Mouse (Mus musculus) 416B (cell line): Measurements from ENCODE around the gene Piezo1.
"Not testable (repeated sequence)": the region's sequence is repeated elsewhere in the genome, so short reads cannot be mapped to it uniquely, and the experiment has no call there.

Experiments used
- DNase-seq: peaks from one replicate; pipeline ENCODE4 v3.0.0; 2011; ENCODE audit warnings: low read depth

The Piezo1 gene

DNA sequence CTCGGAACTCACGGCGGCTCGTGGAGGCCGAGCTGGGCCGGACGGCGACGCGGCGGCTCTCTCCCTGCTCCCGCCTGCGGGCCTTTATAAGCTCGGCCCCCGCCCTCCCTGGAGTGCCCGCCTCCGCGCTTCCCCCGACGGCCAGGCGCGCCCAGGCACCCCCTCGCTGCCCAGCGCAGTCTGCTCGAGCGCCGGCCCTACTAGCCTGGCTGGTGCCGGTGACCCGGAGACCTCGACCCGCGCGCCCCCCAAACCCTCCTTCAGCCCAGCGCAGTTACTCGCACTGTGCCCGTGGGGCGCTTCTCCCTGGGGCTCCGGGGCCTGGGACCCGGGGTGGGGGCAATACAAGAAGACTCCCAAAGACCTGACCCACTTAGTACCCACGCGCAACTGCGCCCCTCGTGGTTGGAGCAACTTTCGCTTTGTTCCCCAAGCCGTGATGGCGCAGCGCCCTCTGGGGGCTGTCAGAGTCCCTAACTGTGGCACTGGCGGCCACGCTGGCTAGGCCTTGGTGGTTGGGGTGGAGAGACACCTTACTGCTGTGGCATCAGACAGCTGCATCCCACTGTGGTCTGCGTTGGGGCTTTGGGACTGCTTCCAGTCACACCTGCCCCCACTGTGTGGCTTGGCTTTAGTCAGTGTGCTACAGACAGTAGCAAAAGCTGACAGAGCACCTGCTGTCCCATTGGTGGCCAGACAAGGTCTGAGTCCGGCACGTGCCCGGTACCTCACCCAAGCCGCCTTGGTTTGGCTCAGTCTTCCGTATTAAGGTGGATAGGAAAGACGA lies at the start of gene Piezo1:
Gene Piezo1 (minus strand): TSS at position 65 of the 787 bp plus-strand sequence.
- peak; percentile 95 for DNase-seq

GRCm38 (mm10) chr8:122600666-122601065 lies 49.5 kb upstream of the Piezo1 start:
- DNase-seq: no peak

DNA sequence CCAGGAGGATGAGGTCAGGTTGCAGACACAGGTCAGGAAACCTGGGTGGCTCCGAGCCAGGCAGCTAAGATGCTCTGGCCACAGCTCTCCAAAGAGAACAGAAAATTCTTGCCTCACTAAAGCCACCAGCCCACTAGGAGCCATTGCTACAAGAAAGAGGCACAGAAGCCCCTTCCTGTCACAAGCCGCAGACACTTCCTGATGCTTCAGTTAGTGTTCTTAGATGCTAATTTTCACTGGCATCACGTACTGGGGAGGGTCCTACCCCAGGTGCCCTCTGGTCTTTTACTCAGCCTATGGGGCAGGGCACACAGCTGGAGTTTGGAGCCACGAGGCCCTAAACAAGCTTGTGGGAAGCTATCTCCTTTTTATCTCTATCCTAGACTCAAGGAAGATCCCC lies 44.9 kb upstream of the Piezo1 start:
- DNase-seq: no peak

- no peak for DNase-seq
Measured at GRCm38 (mm10) chr8:122593783-122594507, 42.8 kb upstream of the Piezo1 start.

DNA sequence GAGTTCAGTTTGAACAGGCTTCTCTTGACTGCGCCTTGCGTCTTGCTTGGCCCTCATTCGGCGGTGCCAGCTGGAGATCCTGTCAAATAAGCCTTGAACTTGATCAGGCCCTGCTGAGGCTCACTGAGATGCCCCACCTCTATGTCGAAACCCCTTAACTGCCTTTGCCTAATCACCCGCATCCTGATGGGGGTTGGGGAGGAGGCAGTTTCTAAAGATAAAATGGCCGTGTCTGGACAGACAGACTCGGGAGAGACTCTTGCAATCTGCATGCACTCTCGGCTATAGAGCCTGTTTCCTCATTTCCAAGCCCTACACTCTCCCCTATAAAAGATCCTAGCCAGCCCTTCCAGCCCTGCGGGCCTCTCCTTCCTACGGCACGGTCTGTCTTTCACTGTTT lies 42.1 kb upstream of the Piezo1 start:
- peak; percentile 85 for DNase-seq

- DNase-seq: no peak
Measured at GRCm38 (mm10) chr8:122586749-122587148, 35.6 kb upstream of the Piezo1 start.

DNA sequence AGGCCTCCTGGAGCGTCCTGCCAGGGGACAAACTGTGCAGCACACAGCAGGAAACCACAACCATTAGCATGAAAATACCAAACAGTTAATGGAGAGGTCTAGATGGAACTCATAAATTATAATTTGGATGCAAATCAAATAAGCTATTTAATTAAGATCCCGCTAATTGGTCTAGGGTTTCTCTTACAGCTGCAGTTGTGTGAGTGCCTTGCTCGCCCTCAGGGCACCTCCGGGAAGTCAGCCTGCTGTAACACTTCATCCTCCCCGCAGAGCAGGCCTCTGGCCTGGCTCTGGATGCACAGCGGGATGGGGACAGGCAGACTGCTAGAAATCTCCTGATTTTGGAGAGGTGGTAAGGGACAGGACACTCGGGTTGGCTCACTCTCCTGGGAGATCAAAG lies 35.0 kb upstream of the Piezo1 start:
- DNase-seq: no peak

DNA sequence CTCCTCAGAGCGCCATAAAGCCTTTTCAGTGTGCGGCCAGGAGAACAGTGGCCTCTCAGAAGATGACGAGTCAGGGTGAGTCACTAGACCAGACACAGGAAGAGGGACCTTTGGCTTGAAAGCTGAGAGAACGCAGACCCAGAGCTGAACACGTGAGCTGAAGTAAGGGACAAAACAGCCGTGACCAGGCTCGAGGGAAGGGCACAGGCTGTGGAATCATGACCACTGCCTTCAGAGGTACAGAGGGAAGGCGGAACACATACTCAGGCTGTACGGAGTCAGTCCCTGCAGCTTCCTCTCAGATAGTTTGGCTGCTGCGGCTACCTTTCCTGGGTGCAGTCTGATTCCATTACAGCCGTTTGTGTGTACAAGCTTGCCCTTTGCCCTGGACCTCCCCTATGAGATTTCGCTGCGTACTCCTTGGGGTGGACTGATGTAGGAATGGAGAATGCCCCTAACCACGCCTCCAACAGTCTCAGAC lies 34.3 kb upstream of the Piezo1 start:
- peak; percentile 92 for DNase-seq

DNA sequence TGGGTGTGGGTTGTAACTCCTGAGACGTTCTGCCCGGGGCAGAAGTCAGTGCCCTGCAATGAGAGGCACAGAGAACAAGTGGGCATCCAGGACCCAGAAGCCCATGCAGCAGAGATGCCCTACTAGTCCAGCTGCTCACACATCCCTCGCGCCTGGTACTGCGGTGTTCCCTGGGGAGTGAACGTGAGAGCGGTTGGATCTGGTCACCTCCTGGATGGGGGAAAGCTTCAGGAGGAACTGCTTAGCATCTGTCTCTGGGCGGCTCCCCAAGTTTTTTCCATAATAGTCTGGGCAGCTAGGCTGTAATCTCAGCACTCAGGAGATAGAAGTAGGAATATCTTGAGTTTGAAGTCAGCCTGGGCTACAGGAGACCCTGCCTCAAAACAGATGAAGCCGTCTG lies 33.9 kb upstream of the Piezo1 start:
- DNase-seq: no peak

DNA sequence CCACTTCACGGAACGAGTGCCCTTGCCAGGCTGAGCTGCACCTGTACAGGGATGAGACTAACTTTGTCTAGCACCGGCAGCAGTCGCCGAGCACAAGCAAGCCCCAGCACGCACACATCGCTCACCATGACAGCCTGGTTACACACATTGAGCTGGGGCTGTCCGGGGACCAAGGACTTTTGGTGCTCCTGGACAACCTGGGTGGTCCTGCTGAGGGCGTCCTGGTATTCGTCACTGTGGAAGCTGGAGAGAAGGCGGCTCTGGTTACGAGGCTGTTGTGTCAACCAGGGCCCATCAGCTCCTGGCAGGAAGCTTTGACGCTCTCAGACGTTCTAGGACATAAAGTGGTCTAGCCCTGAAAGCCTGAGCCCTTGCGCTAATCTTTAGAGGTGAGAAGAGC lies 29.8 kb upstream of the Piezo1 start:
- no peak for DNase-seq

DNA sequence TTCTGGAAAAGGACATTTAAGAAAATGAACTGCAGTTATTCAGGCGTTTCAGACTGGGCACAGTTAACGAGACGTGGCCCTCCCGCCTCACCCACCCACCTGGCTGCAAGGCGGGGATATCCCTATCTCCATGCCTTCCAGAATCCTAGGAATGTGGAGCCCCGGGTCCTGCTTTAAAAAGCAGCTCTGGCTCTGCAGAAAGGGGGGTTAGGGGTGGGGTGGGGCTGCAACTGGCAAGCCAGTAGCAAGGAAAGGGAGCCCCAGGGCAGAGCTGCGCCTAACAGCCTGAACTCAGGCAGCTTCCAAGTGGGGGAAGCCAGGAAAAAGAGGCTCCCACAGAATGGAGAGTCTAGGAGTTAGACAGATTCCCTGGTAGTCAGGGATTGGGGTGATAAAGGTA lies 28.1 kb upstream of the Piezo1 start:
- no peak for DNase-seq

- DNase-seq: no peak
Measured at GRCm38 (mm10) chr8:122577116-122577515, 26.0 kb upstream of the Piezo1 start.

DNA sequence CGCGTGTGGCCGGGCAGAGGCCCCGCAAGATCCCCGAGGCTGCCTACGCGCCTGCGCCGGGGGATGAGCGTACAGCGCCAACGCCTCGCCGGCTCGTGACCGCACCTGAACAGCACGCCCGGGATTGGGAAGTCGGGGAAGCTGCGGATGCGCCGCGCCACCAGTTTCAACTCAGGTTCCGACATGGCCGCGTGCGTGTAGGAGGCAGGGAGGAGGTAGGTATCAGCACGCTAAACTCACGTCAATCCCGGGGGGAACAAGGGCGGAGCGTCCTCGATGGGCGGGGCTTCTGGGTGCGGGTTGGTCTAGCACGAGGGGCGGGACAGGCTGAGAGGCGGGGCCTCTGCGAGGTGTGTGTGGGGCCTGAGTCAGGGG lies 25.5 kb upstream of the Piezo1 start, which contains the start of gene Aprt:
Gene Aprt (minus strand): TSS at position 262 of the 375 bp plus-strand sequence.
- DNase-seq: peak; percentile 95

- peak; percentile 56 for DNase-seq
Measured at GRCm38 (mm10) chr8:122575735-122576647, 24.9 kb upstream of the Piezo1 start.

GRCm38 (mm10) chr8:122575286-122575685 lies 24.2 kb upstream of the Piezo1 start:
- DNase-seq: no peak

DNA sequence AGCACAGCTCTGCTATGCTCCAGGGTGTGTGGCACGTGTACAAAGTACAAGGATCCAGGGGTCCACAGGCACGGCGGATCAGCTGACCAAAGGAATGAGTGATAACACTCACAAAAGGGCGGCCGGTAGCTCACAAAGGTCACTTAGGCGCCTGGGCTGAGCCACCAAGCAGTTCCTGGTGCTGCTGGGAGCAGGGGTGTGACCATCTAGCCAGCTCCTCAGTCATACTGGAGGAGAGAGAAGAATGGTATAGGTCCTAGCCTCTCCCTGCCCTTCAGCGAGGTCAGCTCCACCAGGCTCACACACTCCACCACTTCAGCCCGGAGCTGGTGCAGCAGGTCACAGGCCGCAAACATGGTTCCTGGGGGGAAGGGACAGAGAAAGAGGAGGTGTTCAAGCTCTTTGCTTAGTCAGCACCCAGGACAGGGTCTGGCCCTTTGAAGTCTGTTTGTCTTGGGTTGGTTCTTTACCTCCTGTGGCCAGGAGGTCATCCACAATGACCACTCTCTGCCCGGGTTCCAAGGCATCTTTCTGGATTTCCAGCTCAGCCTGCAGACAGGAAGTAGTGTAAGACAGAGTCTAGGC lies 23.6 kb upstream of the Piezo1 start:
- peak; percentile 51 for DNase-seq

- peak; percentile 30 for DNase-seq
Measured at GRCm38 (mm10) chr8:122574264-122574663, 23.1 kb upstream of the Piezo1 start.

DNA sequence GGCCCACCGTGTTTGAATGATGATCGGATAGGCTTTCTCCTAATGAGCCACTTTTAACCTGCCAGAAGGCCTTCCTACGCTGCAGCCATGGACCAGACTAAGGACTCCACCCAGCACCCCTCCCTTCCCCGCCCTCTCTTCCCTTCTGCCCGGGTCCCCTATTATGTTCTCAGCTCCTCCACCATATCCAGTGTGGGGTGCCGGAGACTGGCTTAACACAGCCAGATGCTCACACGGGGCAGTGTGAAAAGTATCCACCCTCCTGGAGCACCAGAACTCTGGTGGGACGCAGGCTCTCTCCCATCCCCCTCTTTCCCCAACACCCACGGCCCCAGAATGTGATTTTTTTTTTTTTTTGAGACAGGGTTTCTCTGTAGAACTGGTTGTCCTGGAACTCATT lies 22.4 kb upstream of the Piezo1 start:
- no peak for DNase-seq

GRCm38 (mm10) chr8:122573176-122573575 lies 22.0 kb upstream of the Piezo1 start:
- not testable (repeated sequence) for DNase-seq

- no peak for DNase-seq
Measured at GRCm38 (mm10) chr8:122572751-122573150, 21.6 kb upstream of the Piezo1 start.

GRCm38 (mm10) chr8:122571750-122572267 lies 20.7 kb upstream of the Piezo1 start:
- no peak for DNase-seq

GRCm38 (mm10) chr8:122571153-122571552 lies 20.0 kb upstream of the Piezo1 start:
- DNase-seq: no peak
